Mouse (Mus musculus) left cerebral cortex, adult 2 months (tissue): Measurements from ENCODE around the gene Ubash3b. TPM values are rescaled to one million over a fixed set of nuclear protein-coding genes. Genes with fewer than 3 reads are reported as not detected.

Source experiments
- DNase-seq, 2 experiments: peaks; one replicate each; pipeline ENCODE4 v3.0.0; 2021 to 2022; ENCODE audit warnings: low spot score in 2 of 2, mixed read lengths in 1 of 2; ENCODE audit errors: extremely low spot score in 1 of 2
- H3K27ac ChIP-seq: fragments of 200-600 bp; 2 replicates; pipeline ENCODE4 v1.8.1; 2022
- H3K4me3 ChIP-seq: fragments of 200-600 bp; 2 replicates; pipeline ENCODE4 v1.8.1; 2022
- CTCF ChIP-seq: fragments of 200-600 bp; IDR thresholded peaks from 2 replicates; pipeline ENCODE4 v1.8.1; 2022; ENCODE audit warnings: antibody characterized with exemption, mild to moderate bottlenecking, moderate library complexity
- intact Hi-C: fragments of 180-260 bp; cut with DNase I; formaldehyde crosslinking; loops from one replicate; pipeline ENCODE4 v1.15.1; 2025
- total RNA-seq, 2 experiments: library from RNA; stranded (reverse); gene quantifications; 2 replicates each; pipeline ENCODE4 v1.2.3; 2021

The Ubash3b gene
- total RNA-seq, 2 experiments from 2014 or later, result 23.5 to 26.7 TPM

DNA sequence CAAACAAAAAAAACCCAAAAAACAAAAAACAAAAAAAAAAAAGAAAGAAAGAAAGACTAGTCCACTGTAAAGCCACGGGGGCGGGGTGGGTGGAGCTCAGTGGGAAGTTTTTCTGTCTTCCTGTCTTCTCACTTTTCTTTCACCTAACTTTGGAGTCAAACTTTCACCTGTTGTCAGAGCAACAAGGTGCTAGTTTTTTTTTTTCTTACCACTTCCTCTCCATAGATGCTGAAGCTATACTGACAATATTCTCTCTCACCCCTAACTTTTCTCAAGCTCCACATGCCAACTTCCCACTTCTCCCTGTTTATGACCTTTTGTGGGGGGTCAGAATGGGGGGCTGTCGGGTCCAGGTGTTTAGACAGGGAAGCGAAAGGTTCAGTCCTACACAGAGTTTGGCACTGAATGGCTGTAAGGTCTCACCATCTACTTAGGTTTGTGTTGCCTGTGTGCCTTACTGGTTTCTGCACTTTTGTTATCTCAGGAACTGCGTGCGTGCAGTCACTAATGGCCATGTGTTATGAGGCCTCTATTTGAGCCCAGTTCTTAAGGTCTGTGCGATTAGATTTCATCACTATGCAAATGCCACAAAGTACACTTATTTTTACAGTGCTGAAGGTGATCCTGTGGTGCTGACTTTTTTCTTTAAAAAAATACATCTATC lies 164.2 kb downstream of the Ubash3b start:
- TF ChIP-seq CTCF, result no peak
- H3K4me3 ChIP-seq, result no peak overlapping the region
- no peak overlapping the region for H3K27ac ChIP-seq
- intact Hi-C loops, result no loop called here
- no peak for DNase-seq

DNA sequence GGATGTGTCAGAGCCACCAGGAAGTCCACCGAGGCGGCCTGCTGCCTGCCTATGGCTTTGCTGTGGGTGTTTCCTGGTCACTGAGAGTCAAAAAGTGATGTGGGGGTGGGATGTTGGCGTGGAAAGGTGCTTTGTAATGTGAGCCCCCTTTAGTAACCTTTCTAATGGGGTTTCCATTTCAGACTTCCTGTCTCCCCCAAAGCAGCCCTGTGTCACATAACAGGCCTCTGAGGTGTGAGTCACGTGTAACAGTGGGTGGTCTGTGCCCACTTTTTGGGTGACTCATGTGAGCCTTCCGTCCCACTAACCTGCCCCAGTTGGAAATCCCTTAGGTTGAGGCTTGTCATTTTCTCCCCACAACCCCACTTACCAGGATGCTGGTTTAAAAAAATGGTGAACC lies 167.4 kb downstream of the Ubash3b start:
- intact Hi-C loops, result no loop called here

GRCm38 (mm10) chr9:40991511-40991910 lies 170.0 kb downstream of the Ubash3b start:
- H3K4me3 ChIP-seq, result no peak overlapping the region
- no peak for TF ChIP-seq CTCF
- DNase-seq, result no peak
- intact Hi-C loops, result loop anchor here (2.0 kb wide), 1 partner anchor 37 kb away; no protein-coding TSS in a partner anchor
- no peak overlapping the region for H3K27ac ChIP-seq

More for the DNA sequence above, 167.4 kb downstream of the Ubash3b start:
- Histone ChIP-seq H3K4me3 (no peak overlapping the region), H3K27ac (no peak overlapping the region)
- TF ChIP-seq CTCF, result no peak
- DNase-seq, result no peak

- peak; percentile 77 for TF ChIP-seq CTCF
- peak; percentile 52 to 64 for DNase-seq
- Histone ChIP-seq H3K4me3 (no peak overlapping the region), H3K27ac (no peak overlapping the region)
- intact Hi-C loops, result loop anchor here (1.0 to 2.0 kb wide), 3 partner anchors 39 to 201 kb away; no protein-coding TSS in a partner anchor
Measured at GRCm38 (mm10) chr9:40989940-40990588, 171.4 kb downstream of the Ubash3b start.

GRCm38 (mm10) chr9:40984313-40984712 lies 177.2 kb downstream of the Ubash3b start:
- TF ChIP-seq CTCF, result no peak
- intact Hi-C loops, result no loop called here
- no peak for DNase-seq
- Histone ChIP-seq H3K4me3 (no peak overlapping the region), H3K27ac (no peak overlapping the region)

- intact Hi-C loops, result no loop called here
- H3K27ac ChIP-seq, result no peak overlapping the region
- no peak overlapping the region for H3K4me3 ChIP-seq
Measured at GRCm38 (mm10) chr9:40983758-40984157, 177.7 kb downstream of the Ubash3b start.

GRCm38 (mm10) chr9:40982480-40982879 lies 179.0 kb downstream of the Ubash3b start:
- intact Hi-C loops, result loop anchor here (1.0 kb wide), 1 partner anchor 148 kb away; no protein-coding TSS in a partner anchor
- TF ChIP-seq CTCF, result peak; percentile 87
- Histone ChIP-seq H3K4me3 (no peak overlapping the region), H3K27ac (no peak overlapping the region)
- DNase-seq, result peak in 1 of 2 experiments; percentile 25

More at GRCm38 (mm10) chr9:40983758-40984157, 177.7 kb downstream of the Ubash3b start:
- TF ChIP-seq CTCF, result no peak
- DNase-seq, result no peak

GRCm38 (mm10) chr9:40974042-40974801 lies 187.3 kb downstream of the Ubash3b start:
- DNase-seq, result peak; percentile 19 to 20
- TF ChIP-seq CTCF, result no peak
- intact Hi-C loops, result no loop called here
- Histone ChIP-seq H3K27ac (0 out of 2 replicates have a peak overlapping the region, but pooled peaks have one; percentile 1), H3K4me3 (no peak overlapping the region)

GRCm38 (mm10) chr9:40964418-40964714 lies 197.1 kb downstream of the Ubash3b start:
- intact Hi-C loops, result no loop called here
- TF ChIP-seq CTCF, result no peak
- DNase-seq, result no peak
- Histone ChIP-seq H3K4me3 (peak overlapping the region; percentile 45; the same call in 1 of the 2 replicates), H3K27ac (no peak overlapping the region)

DNA sequence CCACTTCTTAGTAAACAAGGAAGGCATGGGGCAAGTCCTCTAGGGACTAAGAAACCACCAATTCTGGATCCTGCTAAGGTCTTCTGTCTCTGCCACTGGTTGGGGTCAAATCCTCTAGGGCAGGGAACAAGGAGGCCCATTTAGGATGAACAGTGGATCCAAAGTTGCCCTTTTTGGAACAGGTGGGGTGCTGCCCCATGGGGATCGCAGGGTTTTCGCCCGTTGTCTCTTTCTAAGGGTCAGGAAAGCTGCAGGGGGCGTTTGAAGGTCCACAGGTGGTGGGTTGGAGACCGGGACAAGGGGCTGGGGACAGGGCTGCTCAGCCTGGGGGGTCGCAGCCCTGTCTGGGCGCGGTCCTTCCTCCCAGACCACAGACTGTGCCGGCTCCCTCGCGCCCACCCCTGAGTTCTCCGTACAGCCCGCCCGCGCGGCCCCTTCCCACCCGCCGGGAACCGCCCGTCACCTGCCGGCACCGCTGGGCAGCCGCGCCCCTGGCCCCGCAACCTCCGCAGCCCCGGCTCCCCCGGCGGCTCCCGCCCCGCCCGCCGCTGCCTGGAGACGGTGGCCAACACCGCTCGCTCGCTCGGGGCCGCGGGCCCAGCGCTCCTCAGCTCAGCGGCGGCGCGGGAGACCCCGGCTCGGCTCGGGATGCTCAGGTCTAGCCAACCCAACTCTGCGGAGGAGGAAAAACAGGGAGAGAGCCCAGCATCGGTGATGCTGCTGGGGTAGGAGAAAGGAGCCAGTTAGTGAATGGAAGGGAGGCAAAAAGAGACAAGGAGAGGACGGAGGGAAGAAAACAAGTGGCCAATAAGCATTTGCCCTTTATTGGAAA lies 197.7 kb downstream of the Ubash3b start, which contains the start of gene Jhy:
Gene Jhy (minus strand): TSS at position 533 of the 832 bp plus-strand sequence.
- no peak for DNase-seq
- intact Hi-C loops, result no loop called here
- TF ChIP-seq CTCF, result no peak
- H3K4me3 ChIP-seq, result peak within 1 kb of the TSS; percentile 45
- no peak within 1 kb of the TSS for H3K27ac ChIP-seq

- TF ChIP-seq CTCF, result no peak
- DNase-seq, result no peak
- Histone ChIP-seq H3K27ac (no peak overlapping the region), H3K4me3 (no peak overlapping the region)
- intact Hi-C loops, result no loop called here
Measured at GRCm38 (mm10) chr9:40961401-40961800, 200.1 kb downstream of the Ubash3b start.

Other genes starting within 250 kb of the Ubash3b start
- under 1 TPM; 0.61 to 0.68 TPM for gene Jhy, start 197.6 kb downstream of the Ubash3b start, total RNA-seq
- under 1 TPM in 1 of 2 experiments, not detected in 1; 0.18 TPM for gene Crtam, start 157.1 kb downstream of the Ubash3b start, total RNA-seq